Mouse (Mus musculus): Measurements from ENCODE around the gene Gm49333. TPM values are rescaled to one million over a fixed set of nuclear protein-coding genes. Genes with fewer than 3 reads are reported as not detected.
A peak's percentile ranks its signal among the peaks of the same experiment; 100 is the strongest.

Gene Gm49333
- polyA plus RNA-seq (2015; fragmentation: Nextera tagmentation; extraction: Ambion mirVana), result not detected in 2 replicates

GRCm38 (mm10) chr16:20611357-20612227, at the start of gene Gm49333, which contains the start of the genes Eef1akmt4 and Alg3:
Gene Gm49333 (plus strand): TSS chr16:20611610.
Gene Eef1akmt4 (plus strand): TSS chr16:20611593.
Gene Alg3 (minus strand): TSS chr16:20611735.
- peak; percentile 92 for DNase-seq (ENCODE audit: low spot score)

GRCm38 (mm10) chr16:20565075-20565474, 46.3 kb upstream of the Gm49333 start:
- Histone ChIP-seq H3K4me2 (replicated peaks; ENCODE audit: low read depth) (no peak overlapping the region), H3K4me3 (ENCODE audit: low read depth, low read length) (no peak overlapping the region), H3K27ac (replicated peaks) (no peak overlapping the region), H3K36me3 (ENCODE audit: control insufficient read depth, insufficient read depth, low read length) (no peaks in the 10 kb centered on the region), H3K9ac (ENCODE audit: low read length) (no peak overlapping the region), H3K27me3 (ENCODE audit: control insufficient read depth, insufficient read depth, low read length) (no peaks in the 10 kb centered on the region), H3K9me3 (ENCODE audit: control insufficient read depth, low read length) (no peaks in the 10 kb centered on the region), H3K4me1 (replicated peaks; ENCODE audit: control insufficient read depth, insufficient read depth) (no peaks in the 10 kb centered on the region)
- ATAC-seq (ENCODE audit: low FRiP score, low TSS enrichment) (no peak), DNase-seq (ENCODE audit: low spot score) (no peak)
- 8% methylated on average over 1 of the region's 1 CpGs for WGBS
- no peak for TF ChIP-seq CTCF (IDR thresholded peaks at IDR 0.05; ENCODE audit: low read depth)
- TF ChIP-seq EP300 (optimal IDR thresholded peaks at IDR 0.05), result no peak

More at GRCm38 (mm10) chr16:20611357-20612227, at the start of gene Gm49333, which contains the start of the genes Eef1akmt4 and Alg3:
- peak within 1 kb of the TSS; percentile 77 for H3K27ac ChIP-seq (replicated peaks)
- peak within 1 kb of the TSS; percentile 75 for H3K9ac ChIP-seq (ENCODE audit: low read length)
- no peaks in the 10 kb centered on the region for H3K9me3 ChIP-seq (ENCODE audit: control insufficient read depth, low read length)
- H3K36me3 ChIP-seq (ENCODE audit: control insufficient read depth, insufficient read depth, low read length), result 0 out of 2 replicates have a peak, but pooled peaks cover 4% of the 10 kb centered on the region
- H3K27me3 ChIP-seq (ENCODE audit: control insufficient read depth, insufficient read depth, low read length), result no peaks in the 10 kb centered on the region
- peak within 1 kb of the TSS; percentile 71 for H3K4me3 ChIP-seq (ENCODE audit: low read depth, low read length)
- peak; percentile 97 for ATAC-seq (ENCODE audit: low FRiP score, low TSS enrichment)
- no peak for TF ChIP-seq CTCF (IDR thresholded peaks at IDR 0.05; ENCODE audit: low read depth)
- no peak for TF ChIP-seq EP300 (optimal IDR thresholded peaks at IDR 0.05)
- no peaks in the 10 kb centered on the region for H3K4me1 ChIP-seq (replicated peaks; ENCODE audit: control insufficient read depth, insufficient read depth)
- 1% methylated on average over 41 of the region's 41 CpGs for WGBS
- H3K4me2 ChIP-seq (replicated peaks; ENCODE audit: low read depth), result peak within 1 kb of the TSS; percentile 85

- Histone ChIP-seq H3K36me3 (ENCODE audit: control insufficient read depth, insufficient read depth, low read length) (no peaks in the 10 kb centered on the region), H3K4me3 (ENCODE audit: low read depth, low read length) (peak within 1 kb of the TSS; percentile 48), H3K4me1 (replicated peaks; ENCODE audit: control insufficient read depth, insufficient read depth) (no peaks in the 10 kb centered on the region; the same call in 1 of the 2 replicates), H3K9me3 (ENCODE audit: control insufficient read depth, low read length) (no peaks in the 10 kb centered on the region), H3K27me3 (ENCODE audit: control insufficient read depth, insufficient read depth, low read length) (peaks cover 5% of the 10 kb centered on the region; the same call in 1 of the 2 replicates), H3K4me2 (replicated peaks; ENCODE audit: low read depth) (peak within 1 kb of the TSS; percentile 79), H3K27ac (replicated peaks) (no peak within 1 kb of the TSS), H3K9ac (ENCODE audit: low read length) (peak within 1 kb of the TSS; percentile 45)
- WGBS, result under 1% methylated on average over 24 of the region's 24 CpGs
- ATAC-seq (ENCODE audit: low FRiP score, low TSS enrichment), result no peak; the same call in 1 of the 2 replicates
- no peak for DNase-seq (ENCODE audit: low spot score)
- TF ChIP-seq CTCF (IDR thresholded peaks at IDR 0.05; ENCODE audit: low read depth) (no peak), EP300 (optimal IDR thresholded peaks at IDR 0.05) (no peak)
Observed at GRCm38 (mm10) chr16:20589366-20589938, 22.0 kb upstream of the Gm49333 start, which contains the start of gene Vwa5b2. Gene Vwa5b2 (plus strand): TSS chr16:20589471.

GRCm38 (mm10) chr16:20589939-20590679, 21.3 kb upstream of the Gm49333 start:
- Histone ChIP-seq H3K9ac (ENCODE audit: low read length) (peak overlapping the region; percentile 45), H3K36me3 (ENCODE audit: control insufficient read depth, insufficient read depth, low read length) (no peaks in the 10 kb centered on the region), H3K9me3 (ENCODE audit: control insufficient read depth, low read length) (no peaks in the 10 kb centered on the region), H3K27me3 (ENCODE audit: control insufficient read depth, insufficient read depth, low read length) (peaks cover 5% of the 10 kb centered on the region; the same call in 1 of the 2 replicates), H3K27ac (replicated peaks) (no peak overlapping the region), H3K4me3 (ENCODE audit: low read depth, low read length) (peak overlapping the region; percentile 48), H3K4me1 (replicated peaks; ENCODE audit: control insufficient read depth, insufficient read depth) (no peaks in the 10 kb centered on the region; the same call in 1 of the 2 replicates), H3K4me2 (replicated peaks; ENCODE audit: low read depth) (peak overlapping the region; percentile 79)
- TF ChIP-seq EP300 (optimal IDR thresholded peaks at IDR 0.05) (no peak), CTCF (IDR thresholded peaks at IDR 0.05; ENCODE audit: low read depth) (no peak; the same call in 1 of the 2 replicates)
- ATAC-seq (ENCODE audit: low FRiP score, low TSS enrichment) (peak; percentile 72), DNase-seq (ENCODE audit: low spot score) (peak; percentile 48)
- 1% methylated on average over 31 of the region's 39 CpGs for WGBS

GRCm38 (mm10) chr16:20590680-20591038, 20.8 kb upstream of the Gm49333 start:
- no peaks in the 10 kb centered on the region for H3K9me3 ChIP-seq (ENCODE audit: control insufficient read depth, low read length)
- H3K27me3 ChIP-seq (ENCODE audit: control insufficient read depth, insufficient read depth, low read length), result peaks cover 5% of the 10 kb centered on the region; the same call in 1 of the 2 replicates
- H3K4me2 ChIP-seq (replicated peaks; ENCODE audit: low read depth), result peak overlapping the region; percentile 79
- H3K27ac ChIP-seq (replicated peaks), result no peak overlapping the region
- no peaks in the 10 kb centered on the region; the same call in 1 of the 2 replicates for H3K4me1 ChIP-seq (replicated peaks; ENCODE audit: control insufficient read depth, insufficient read depth)
- H3K36me3 ChIP-seq (ENCODE audit: control insufficient read depth, insufficient read depth, low read length), result no peaks in the 10 kb centered on the region
- ATAC-seq (ENCODE audit: low FRiP score, low TSS enrichment) (peak; percentile 27), DNase-seq (ENCODE audit: low spot score) (no peak)
- WGBS, result 1% methylated on average over 17 of the region's 17 CpGs
- no peak overlapping the region for H3K9ac ChIP-seq (ENCODE audit: low read length)
- TF ChIP-seq CTCF (IDR thresholded peaks at IDR 0.05; ENCODE audit: low read depth), result no peak
- TF ChIP-seq EP300 (optimal IDR thresholded peaks at IDR 0.05), result no peak
- H3K4me3 ChIP-seq (ENCODE audit: low read depth, low read length), result peak overlapping the region; percentile 48

Measured in stomach, postnatal 0 days (tissue).